Mouse (Mus musculus): ENCODE results near the gene Slc2a5. TPM values are rescaled to one million over a fixed set of nuclear protein-coding genes. Genes with fewer than 3 reads are reported as not detected.

Slc2a5 gene
- polyA plus RNA-seq, 1 experiment from 2014 or later = 1.8 TPM

- H3K36me3 ChIP-seq (ENCODE audit: control insufficient read depth, insufficient read depth, low read length) = no peaks in the 10 kb centered on the region
- H3K4me3 ChIP-seq (replicated peaks; ENCODE audit: low read length) = no peak overlapping the region
- ATAC-seq (ENCODE audit: insufficient read depth, low FRiP score) = no peak
- H3K9ac ChIP-seq (ENCODE audit: low read length) = 0 out of 2 replicates have a peak overlapping the region, but pooled peaks have one; percentile 17
- H3K4me2 ChIP-seq (ENCODE audit: low read depth, low read length) = no peak overlapping the region
- 82% methylated on average over 7 of the region's 7 CpGs for WGBS
- H3K9me3 ChIP-seq (replicated peaks; ENCODE audit: control insufficient read depth, low read length) = no peaks in the 10 kb centered on the region
- no peaks in the 10 kb centered on the region; the same call in 1 of the 2 replicates for H3K4me1 ChIP-seq (ENCODE audit: control insufficient read depth, insufficient read depth, low read length)
- no peak overlapping the region for H3K27ac ChIP-seq (ENCODE audit: low read length)
- H3K27me3 ChIP-seq (ENCODE audit: control insufficient read depth, insufficient read depth, low read length) = no peaks in the 10 kb centered on the region
These were observed 21.3 kb downstream of the Slc2a5 start for GRCm38 (mm10) chr4:150140346-150140745.

- Histone ChIP-seq H3K4me2 (ENCODE audit: low read depth, low read length) (peak overlapping the region; percentile 30; the same call in 1 of the 2 replicates), H3K36me3 (ENCODE audit: control insufficient read depth, insufficient read depth, low read length) (no peaks in the 10 kb centered on the region), H3K4me3 (replicated peaks; ENCODE audit: low read length) (peak overlapping the region; percentile 25), H3K27ac (ENCODE audit: low read length) (no peak overlapping the region), H3K27me3 (ENCODE audit: control insufficient read depth, insufficient read depth, low read length) (no peaks in the 10 kb centered on the region), H3K9ac (ENCODE audit: low read length) (no peak overlapping the region), H3K4me1 (ENCODE audit: control insufficient read depth, insufficient read depth, low read length) (no peaks in the 10 kb centered on the region), H3K9me3 (replicated peaks; ENCODE audit: control insufficient read depth, low read length) (0 out of 2 replicates have a peak, but pooled peaks cover 5% of the 10 kb centered on the region)
- WGBS = 21% methylated on average over 12 of the region's 12 CpGs
- ATAC-seq (ENCODE audit: insufficient read depth, low FRiP score) = peak; percentile 21; the same call in 1 of the 2 replicates
These were observed 25.2 kb downstream of the Slc2a5 start for GRCm38 (mm10) chr4:150144242-150144641.

GRCm38 (mm10) chr4:150146286-150146685 lies 27.2 kb downstream of the Slc2a5 start:
- Histone ChIP-seq H3K36me3 (ENCODE audit: control insufficient read depth, insufficient read depth, low read length) (no peaks in the 10 kb centered on the region), H3K4me3 (replicated peaks; ENCODE audit: low read length) (no peak overlapping the region), H3K27ac (ENCODE audit: low read length) (no peak overlapping the region), H3K9me3 (replicated peaks; ENCODE audit: control insufficient read depth, low read length) (0 out of 2 replicates have a peak, but pooled peaks cover 5% of the 10 kb centered on the region), H3K27me3 (ENCODE audit: control insufficient read depth, insufficient read depth, low read length) (no peaks in the 10 kb centered on the region), H3K4me1 (ENCODE audit: control insufficient read depth, insufficient read depth, low read length) (no peaks in the 10 kb centered on the region), H3K9ac (ENCODE audit: low read length) (no peak overlapping the region), H3K4me2 (ENCODE audit: low read depth, low read length) (no peak overlapping the region)
- 61% methylated on average over 4 of the region's 4 CpGs for WGBS
- ATAC-seq (ENCODE audit: insufficient read depth, low FRiP score) = no peak

DNA sequence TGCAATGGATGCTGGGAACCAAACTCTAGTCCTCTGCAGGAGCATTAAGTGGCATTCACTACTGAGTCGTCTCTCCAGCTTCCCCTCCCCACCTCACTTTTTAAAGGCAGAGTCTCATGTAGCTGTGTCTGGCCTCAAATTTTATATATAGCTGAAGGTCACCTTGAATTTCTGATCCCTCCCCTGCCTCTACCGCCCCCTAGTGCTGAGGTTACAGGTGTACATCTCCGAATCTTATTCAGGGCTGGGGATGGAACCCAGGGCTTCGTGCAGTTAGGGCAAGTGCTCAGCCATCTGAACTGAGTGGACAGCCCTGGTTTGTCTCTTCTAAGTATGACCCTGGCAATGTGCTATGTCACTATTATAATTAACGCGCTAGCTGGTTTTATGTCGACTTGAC lies 32.0 kb downstream of the Slc2a5 start:
- ATAC-seq (ENCODE audit: insufficient read depth, low FRiP score) = no peak

GRCm38 (mm10) chr4:150152483-150152882 lies 33.4 kb downstream of the Slc2a5 start:
- no peak overlapping the region for H3K9ac ChIP-seq (ENCODE audit: low read length)
- H3K4me2 ChIP-seq (ENCODE audit: low read depth, low read length) = no peak overlapping the region
- 50% methylated on average over 8 of the region's 8 CpGs for WGBS
- H3K27ac ChIP-seq (ENCODE audit: low read length) = peak overlapping the region; percentile 73
- no peaks in the 10 kb centered on the region for H3K27me3 ChIP-seq (ENCODE audit: control insufficient read depth, insufficient read depth, low read length)
- H3K4me1 ChIP-seq (ENCODE audit: control insufficient read depth, insufficient read depth, low read length) = no peaks in the 10 kb centered on the region
- peak; percentile 90 for ATAC-seq (ENCODE audit: insufficient read depth, low FRiP score)
- no peaks in the 10 kb centered on the region for H3K36me3 ChIP-seq (ENCODE audit: control insufficient read depth, insufficient read depth, low read length)
- 0 out of 2 replicates have a peak, but pooled peaks cover 5% of the 10 kb centered on the region for H3K9me3 ChIP-seq (replicated peaks; ENCODE audit: control insufficient read depth, low read length)
- no peak overlapping the region for H3K4me3 ChIP-seq (replicated peaks; ENCODE audit: low read length)

More for the DNA sequence above, 32.0 kb downstream of the Slc2a5 start:
- H3K27me3 ChIP-seq (ENCODE audit: control insufficient read depth, insufficient read depth, low read length) = no peaks in the 10 kb centered on the region
- no peak overlapping the region for H3K9ac ChIP-seq (ENCODE audit: low read length)
- H3K27ac ChIP-seq (ENCODE audit: low read length) = no peak overlapping the region
- H3K4me1 ChIP-seq (ENCODE audit: control insufficient read depth, insufficient read depth, low read length) = no peaks in the 10 kb centered on the region
- no peak overlapping the region for H3K4me3 ChIP-seq (replicated peaks; ENCODE audit: low read length)
- no peaks in the 10 kb centered on the region for H3K36me3 ChIP-seq (ENCODE audit: control insufficient read depth, insufficient read depth, low read length)
- no peak overlapping the region for H3K4me2 ChIP-seq (ENCODE audit: low read depth, low read length)
- WGBS = 79% methylated on average over 7 of the region's 7 CpGs
- H3K9me3 ChIP-seq (replicated peaks; ENCODE audit: control insufficient read depth, low read length) = 0 out of 2 replicates have a peak, but pooled peaks cover 5% of the 10 kb centered on the region

DNA sequence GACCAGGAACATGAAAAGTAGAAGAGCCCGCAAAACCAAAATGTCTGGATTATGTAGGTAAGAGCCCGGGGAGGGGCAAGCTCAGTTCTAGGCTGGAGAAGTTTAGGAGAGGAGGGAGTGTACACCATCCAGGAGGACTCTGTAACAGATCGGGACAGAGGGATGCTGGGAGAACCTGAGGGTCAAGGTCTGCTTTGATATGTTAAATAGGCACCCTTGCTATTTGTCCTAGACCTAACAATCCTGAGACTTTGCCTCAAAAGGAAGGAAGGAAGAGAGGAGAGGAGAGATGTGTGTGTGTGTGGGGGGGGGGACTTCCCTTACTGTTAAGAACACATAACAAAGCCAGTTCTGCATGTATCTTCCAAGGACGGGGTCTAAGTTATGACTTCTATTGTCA lies 36.2 kb downstream of the Slc2a5 start:
- H3K9ac ChIP-seq (ENCODE audit: low read length) = no peak overlapping the region
- no peak for ATAC-seq (ENCODE audit: insufficient read depth, low FRiP score)
- H3K4me2 ChIP-seq (ENCODE audit: low read depth, low read length) = no peak overlapping the region
- no peak overlapping the region for H3K27ac ChIP-seq (ENCODE audit: low read length)
- H3K27me3 ChIP-seq (ENCODE audit: control insufficient read depth, insufficient read depth, low read length) = no peaks in the 10 kb centered on the region
- H3K4me1 ChIP-seq (ENCODE audit: control insufficient read depth, insufficient read depth, low read length) = no peaks in the 10 kb centered on the region
- H3K36me3 ChIP-seq (ENCODE audit: control insufficient read depth, insufficient read depth, low read length) = no peaks in the 10 kb centered on the region
- H3K9me3 ChIP-seq (replicated peaks; ENCODE audit: control insufficient read depth, low read length) = no peaks in the 10 kb centered on the region
- 93% methylated on average over 4 of the region's 4 CpGs for WGBS
- H3K4me3 ChIP-seq (replicated peaks; ENCODE audit: low read length) = no peak overlapping the region

DNA sequence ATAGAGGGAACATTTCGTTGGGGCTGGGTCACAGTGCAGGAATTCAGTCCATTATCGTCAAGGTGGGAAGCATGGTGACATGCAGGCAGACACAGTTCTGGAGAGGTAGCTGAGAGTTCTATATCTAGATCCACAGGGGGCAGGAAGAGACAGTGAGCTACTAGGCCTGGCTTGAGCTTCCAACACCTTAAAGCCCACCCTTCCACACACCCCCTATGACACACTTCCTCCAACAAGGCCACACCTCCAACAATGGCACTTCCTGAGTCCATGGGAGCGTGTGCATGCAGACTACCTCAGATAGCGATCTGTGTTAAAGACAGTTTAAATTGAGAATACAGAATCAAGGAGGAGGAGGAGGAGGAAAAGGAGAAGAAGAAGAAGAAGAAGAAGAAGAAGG lies 36.6 kb downstream of the Slc2a5 start:
- Histone ChIP-seq H3K36me3 (ENCODE audit: control insufficient read depth, insufficient read depth, low read length) (no peaks in the 10 kb centered on the region), H3K4me2 (ENCODE audit: low read depth, low read length) (no peak overlapping the region), H3K9me3 (replicated peaks; ENCODE audit: control insufficient read depth, low read length) (no peaks in the 10 kb centered on the region), H3K27me3 (ENCODE audit: control insufficient read depth, insufficient read depth, low read length) (no peaks in the 10 kb centered on the region), H3K27ac (ENCODE audit: low read length) (no peak overlapping the region), H3K9ac (ENCODE audit: low read length) (no peak overlapping the region), H3K4me3 (replicated peaks; ENCODE audit: low read length) (no peak overlapping the region), H3K4me1 (ENCODE audit: control insufficient read depth, insufficient read depth, low read length) (no peaks in the 10 kb centered on the region)
- 82% methylated on average over 4 of the region's 4 CpGs for WGBS
- no peak for ATAC-seq (ENCODE audit: insufficient read depth, low FRiP score)

DNA sequence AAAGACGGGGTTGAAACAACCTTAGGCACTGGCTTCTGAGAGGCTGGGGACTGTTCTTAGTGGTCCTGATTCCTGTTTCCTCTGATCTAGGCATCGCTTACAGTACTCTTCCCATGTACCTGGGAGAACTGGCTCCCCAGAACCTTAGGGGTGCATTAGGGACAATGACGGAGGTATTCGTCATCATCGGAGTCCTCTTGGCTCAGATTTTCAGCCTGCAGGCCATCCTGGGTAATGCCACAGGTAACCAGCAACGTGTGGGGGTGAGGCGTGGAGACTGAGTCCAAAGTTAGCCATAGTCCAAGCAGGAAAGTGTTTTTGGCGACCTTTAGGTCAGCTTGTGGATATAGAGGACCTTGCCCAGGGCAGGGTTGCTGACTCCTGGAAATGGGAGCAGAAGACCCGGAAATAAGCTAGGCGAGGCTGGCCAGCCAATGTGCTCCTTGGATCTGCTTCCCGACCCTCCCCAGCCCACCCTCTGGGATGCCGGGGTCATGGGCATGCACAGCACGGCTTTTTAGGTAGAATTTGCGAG lies 38.3 kb downstream of the Slc2a5 start:
- no peaks in the 10 kb centered on the region for H3K4me1 ChIP-seq (ENCODE audit: control insufficient read depth, insufficient read depth, low read length)
- no peak overlapping the region for H3K4me2 ChIP-seq (ENCODE audit: low read depth, low read length)
- H3K27me3 ChIP-seq (ENCODE audit: control insufficient read depth, insufficient read depth, low read length) = no peaks in the 10 kb centered on the region
- 68% methylated on average over 14 of the region's 14 CpGs for WGBS
- H3K27ac ChIP-seq (ENCODE audit: low read length) = no peak overlapping the region
- no peaks in the 10 kb centered on the region for H3K9me3 ChIP-seq (replicated peaks; ENCODE audit: control insufficient read depth, low read length)
- no peak overlapping the region for H3K9ac ChIP-seq (ENCODE audit: low read length)
- H3K36me3 ChIP-seq (ENCODE audit: control insufficient read depth, insufficient read depth, low read length) = no peaks in the 10 kb centered on the region
- ATAC-seq (ENCODE audit: insufficient read depth, low FRiP score) = no peak
- no peak overlapping the region for H3K4me3 ChIP-seq (replicated peaks; ENCODE audit: low read length)

DNA sequence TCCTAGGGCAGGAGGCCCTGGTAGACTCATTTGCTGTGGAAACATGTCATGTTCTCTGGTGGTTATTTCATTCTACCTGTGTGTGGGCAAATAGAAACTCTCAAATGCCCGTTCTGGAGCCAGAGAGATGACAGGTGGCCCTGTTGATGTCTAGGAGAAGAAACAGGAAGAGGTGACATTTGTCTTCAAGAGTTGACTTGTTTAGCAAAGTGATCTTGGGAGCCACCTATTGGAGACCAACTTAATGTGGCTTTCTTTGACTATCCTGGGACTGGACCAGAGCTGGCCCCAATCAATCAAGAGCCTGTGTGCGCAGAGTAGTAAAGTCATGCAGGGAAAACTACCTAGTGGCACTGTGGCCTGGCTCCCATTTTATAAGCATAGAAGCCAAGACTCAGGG lies 40.4 kb downstream of the Slc2a5 start:
- no peak for ATAC-seq (ENCODE audit: insufficient read depth, low FRiP score)
- Histone ChIP-seq H3K9ac (ENCODE audit: low read length) (no peak overlapping the region), H3K9me3 (replicated peaks; ENCODE audit: control insufficient read depth, low read length) (no peaks in the 10 kb centered on the region), H3K36me3 (ENCODE audit: control insufficient read depth, insufficient read depth, low read length) (no peaks in the 10 kb centered on the region), H3K27ac (ENCODE audit: low read length) (no peak overlapping the region), H3K4me3 (replicated peaks; ENCODE audit: low read length) (no peak overlapping the region), H3K4me1 (ENCODE audit: control insufficient read depth, insufficient read depth, low read length) (no peaks in the 10 kb centered on the region), H3K27me3 (ENCODE audit: control insufficient read depth, insufficient read depth, low read length) (no peaks in the 10 kb centered on the region), H3K4me2 (ENCODE audit: low read depth, low read length) (no peak overlapping the region)
- WGBS = 73% methylated on average over 2 of the region's 2 CpGs

Data from stomach, embryonic 16.5 days (tissue).